Mouse (Mus musculus) spleen, postnatal 14 days (tissue): ENCODE results near the gene St6galnac4.
A peak's percentile ranks its signal among the peaks of the same experiment; 100 is the strongest.

Source experiments
- DNase-seq, 2 experiments: peaks; one replicate each; pipeline ENCODE4 v3.0.0; 2021 to 2022; ENCODE audit warnings: low spot score in 2 of 2

The St6galnac4 gene

GRCm38 (mm10) chr2:32601417-32602065 lies 14.6 kb downstream of the St6galnac4 start:
- peak in 1 of 2 experiments; percentile 48 for DNase-seq

GRCm38 (mm10) chr2:32602600-32603054 lies 15.7 kb downstream of the St6galnac4 start:
- DNase-seq = peak; percentile 80 to 87

GRCm38 (mm10) chr2:32604631-32605030 lies 17.7 kb downstream of the St6galnac4 start:
- no peak for DNase-seq

- peak; percentile 73 to 85 for DNase-seq
Observed at GRCm38 (mm10) chr2:32606161-32607142, 19.6 kb downstream of the St6galnac4 start.

- peak in 1 of 2 experiments; percentile 27 for DNase-seq
Observed at GRCm38 (mm10) chr2:32607262-32607947, 20.5 kb downstream of the St6galnac4 start.

GRCm38 (mm10) chr2:32608141-32608777 lies 21.4 kb downstream of the St6galnac4 start:
- peak; percentile 29 to 31 for DNase-seq

- DNase-seq = no peak
Observed at GRCm38 (mm10) chr2:32608778-32609435, 22.0 kb downstream of the St6galnac4 start.

- DNase-seq = no peak
Observed at GRCm38 (mm10) chr2:32610610-32611229, 23.8 kb downstream of the St6galnac4 start.

- no peak for DNase-seq
Observed at GRCm38 (mm10) chr2:32612274-32612673, 25.4 kb downstream of the St6galnac4 start.

- no peak for DNase-seq
Observed at GRCm38 (mm10) chr2:32617109-32617508, 30.2 kb downstream of the St6galnac4 start.

GRCm38 (mm10) chr2:32617601-32618000 lies 30.7 kb downstream of the St6galnac4 start:
- DNase-seq = no peak

- no peak for DNase-seq
Observed at GRCm38 (mm10) chr2:32618051-32618450, 31.2 kb downstream of the St6galnac4 start.

- no peak for DNase-seq
Observed at GRCm38 (mm10) chr2:32620682-32621516, 34.0 kb downstream of the St6galnac4 start.

GRCm38 (mm10) chr2:32621517-32621859 lies 34.6 kb downstream of the St6galnac4 start, which contains the start of gene Ak1:
Ak1 (plus strand) TSS chr2:32621758.
- DNase-seq = no peak

- no peak for DNase-seq
Observed at GRCm38 (mm10) chr2:32624111-32624748, 37.3 kb downstream of the St6galnac4 start.

GRCm38 (mm10) chr2:32625212-32625872 lies 38.4 kb downstream of the St6galnac4 start:
- no peak for DNase-seq

- DNase-seq = no peak
Observed at GRCm38 (mm10) chr2:32625873-32626694, 39.2 kb downstream of the St6galnac4 start.
